Mouse (Mus musculus): ENCODE measurements at regions not wholly inside any gene's neighbourhood (a gene's known extent, or its start where the extent isn't known, plus 50 kb on each side); places are given as distances from the start of the nearest gene placed in this dataset.

DNA sequence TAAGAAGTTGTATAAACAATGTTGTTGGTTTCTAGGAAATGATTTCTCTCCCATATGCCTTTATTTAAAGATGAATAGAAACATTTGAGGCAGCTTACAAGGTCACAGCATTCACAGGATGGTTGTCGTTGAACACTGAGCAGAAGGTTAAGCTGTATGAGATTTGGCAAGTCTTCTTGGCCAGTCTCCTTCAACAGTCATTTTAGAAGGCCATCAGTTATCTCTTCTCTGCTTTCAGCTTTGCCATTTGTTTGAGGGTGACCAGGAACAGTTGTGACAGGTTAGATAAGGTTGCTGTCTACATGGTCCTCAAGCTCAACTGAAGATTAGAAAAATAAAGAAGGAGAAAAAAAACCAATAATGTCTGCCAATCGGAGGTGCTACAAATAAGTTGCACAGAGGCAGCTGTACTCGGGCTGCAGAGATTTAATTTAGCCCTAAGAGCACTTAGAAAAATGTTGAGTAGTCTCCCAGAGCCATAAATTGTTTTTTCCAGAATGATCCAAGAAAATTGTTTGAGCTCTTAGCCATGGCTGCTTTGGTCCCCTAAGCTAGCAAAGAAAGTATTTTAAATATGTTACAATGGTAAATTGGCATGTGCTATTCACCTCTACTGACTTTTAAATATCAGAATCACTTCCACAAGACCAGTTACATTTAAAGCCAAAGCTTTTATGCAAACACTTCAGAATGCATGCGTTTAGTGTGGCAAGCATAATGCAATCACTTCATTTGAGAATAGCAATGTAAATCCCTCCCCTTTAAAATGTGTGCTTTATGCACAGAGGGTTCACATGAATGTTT is 1025.6 kb downstream of the Diaph3 start:
- H3K27me3 ChIP-seq (ENCODE audit: control insufficient read depth, insufficient read depth, low read length): no peaks in the 10 kb centered on the region
- H3K4me1 ChIP-seq (ENCODE audit: control insufficient read depth, insufficient read depth, low read length): no peaks in the 10 kb centered on the region
- H3K36me3 ChIP-seq (ENCODE audit: control insufficient read depth, insufficient read depth, low read length): no peaks in the 10 kb centered on the region
- no peak overlapping the region for H3K4me3 ChIP-seq (replicated peaks; ENCODE audit: low read length)
- no peaks in the 10 kb centered on the region for H3K9me3 ChIP-seq (ENCODE audit: control insufficient read depth, low read length)
- WGBS: 51% methylated on average over 4 of the region's 4 CpGs
- TF ChIP-seq POLR2A (IDR thresholded peaks at IDR 0.05; ENCODE audit: borderline replicate concordance, extremely low read depth, insufficient read depth, insufficient read length): no peak
- DNase-seq (ENCODE audit: low spot score) (peak; percentile 5), ATAC-seq (ENCODE audit: low FRiP score, low read depth) (no peak)
- H3K9ac ChIP-seq (ENCODE audit: low read depth, low read length, severe bottlenecking): no peak overlapping the region
- no peak overlapping the region for H3K4me2 ChIP-seq (replicated peaks; ENCODE audit: low read depth, low read length, severe bottlenecking)
- H3K27ac ChIP-seq (replicated peaks; ENCODE audit: low read depth, low read length): no peak overlapping the region

DNA sequence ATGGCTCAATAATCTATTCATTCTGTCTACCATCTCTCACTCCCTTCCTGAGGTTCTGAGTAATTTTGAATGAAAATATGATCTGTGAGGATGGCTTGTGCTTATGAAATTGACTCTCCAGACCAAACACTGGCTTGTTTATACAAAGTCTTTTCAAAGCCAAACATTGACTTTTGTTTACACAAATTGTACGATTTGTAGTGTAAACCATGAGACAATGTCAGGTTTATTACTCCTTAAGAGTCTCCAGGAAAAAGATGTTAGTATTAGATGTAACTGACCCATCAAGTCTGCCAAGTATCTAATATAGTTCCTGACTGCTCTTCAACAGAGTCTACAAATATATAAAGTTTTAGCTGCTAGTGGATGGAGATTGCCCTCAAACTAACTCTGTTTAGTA is 1039.5 kb downstream of the Diaph3 start:
- DNase-seq (ENCODE audit: low spot score) (no peak), ATAC-seq (ENCODE audit: low FRiP score, low read depth) (no peak)
- WGBS: 74% methylated on average over 1 of the region's 1 CpGs
- no peak for TF ChIP-seq POLR2A (IDR thresholded peaks at IDR 0.05; ENCODE audit: borderline replicate concordance, extremely low read depth, insufficient read depth, insufficient read length)
- Histone ChIP-seq H3K27me3 (ENCODE audit: control insufficient read depth, insufficient read depth, low read length) (no peaks in the 10 kb centered on the region), H3K36me3 (ENCODE audit: control insufficient read depth, insufficient read depth, low read length) (no peaks in the 10 kb centered on the region), H3K4me2 (replicated peaks; ENCODE audit: low read depth, low read length, severe bottlenecking) (no peak overlapping the region), H3K9ac (ENCODE audit: low read depth, low read length, severe bottlenecking) (no peak overlapping the region), H3K4me1 (ENCODE audit: control insufficient read depth, insufficient read depth, low read length) (no peaks in the 10 kb centered on the region), H3K9me3 (ENCODE audit: control insufficient read depth, low read length) (no peaks in the 10 kb centered on the region), H3K27ac (replicated peaks; ENCODE audit: low read depth, low read length) (no peak overlapping the region), H3K4me3 (replicated peaks; ENCODE audit: low read length) (no peak overlapping the region)

DNA sequence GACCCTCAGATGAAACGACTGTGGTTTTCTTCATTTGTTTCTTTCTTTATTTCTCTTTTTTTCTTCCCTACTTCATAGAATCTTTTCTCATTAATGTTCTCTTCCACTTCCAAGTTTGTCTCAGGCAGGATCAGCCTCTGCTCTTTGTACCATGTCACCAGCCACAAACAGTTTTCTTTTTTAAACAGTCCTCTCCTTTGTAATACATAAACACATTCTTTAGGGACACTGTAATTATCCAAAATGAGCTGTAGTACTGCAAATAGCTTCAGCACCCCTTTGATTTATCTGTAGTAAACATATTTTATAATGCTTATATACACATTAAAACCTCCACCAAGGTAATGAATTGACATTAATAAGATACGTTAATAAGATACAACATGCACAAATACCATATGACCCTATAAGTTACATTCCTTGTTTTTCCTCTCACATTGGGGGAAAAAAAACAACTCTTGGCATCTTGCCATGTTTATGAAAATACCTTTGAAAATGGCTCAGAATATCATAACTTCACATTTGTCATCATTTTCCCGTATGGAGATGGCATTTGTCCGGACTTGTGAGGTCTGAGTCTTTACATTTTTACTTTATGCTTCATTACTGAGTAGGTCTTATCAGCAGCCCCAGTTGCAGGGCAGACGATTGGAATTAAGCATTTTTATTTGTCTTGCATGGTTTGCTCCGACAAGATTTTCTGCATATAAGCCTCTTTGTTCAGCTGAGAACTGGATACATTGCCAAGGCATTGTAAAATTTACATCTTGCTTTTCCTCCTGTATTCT is 1070.5 kb downstream of the Diaph3 start:
- Histone ChIP-seq H3K9ac (ENCODE audit: low read depth, low read length, severe bottlenecking) (no peak overlapping the region), H3K4me1 (ENCODE audit: control insufficient read depth, insufficient read depth, low read length) (no peaks in the 10 kb centered on the region), H3K9me3 (ENCODE audit: control insufficient read depth, low read length) (no peaks in the 10 kb centered on the region), H3K27me3 (ENCODE audit: control insufficient read depth, insufficient read depth, low read length) (no peaks in the 10 kb centered on the region), H3K4me3 (replicated peaks; ENCODE audit: low read length) (no peak overlapping the region), H3K4me2 (replicated peaks; ENCODE audit: low read depth, low read length, severe bottlenecking) (no peak overlapping the region), H3K36me3 (ENCODE audit: control insufficient read depth, insufficient read depth, low read length) (no peaks in the 10 kb centered on the region), H3K27ac (replicated peaks; ENCODE audit: low read depth, low read length) (no peak overlapping the region)
- WGBS: 51% methylated on average over 6 of the region's 6 CpGs
- no peak for TF ChIP-seq POLR2A (IDR thresholded peaks at IDR 0.05; ENCODE audit: borderline replicate concordance, extremely low read depth, insufficient read depth, insufficient read length)
- DNase-seq (ENCODE audit: low spot score) (no peak), ATAC-seq (ENCODE audit: low FRiP score, low read depth) (no peak)

DNA sequence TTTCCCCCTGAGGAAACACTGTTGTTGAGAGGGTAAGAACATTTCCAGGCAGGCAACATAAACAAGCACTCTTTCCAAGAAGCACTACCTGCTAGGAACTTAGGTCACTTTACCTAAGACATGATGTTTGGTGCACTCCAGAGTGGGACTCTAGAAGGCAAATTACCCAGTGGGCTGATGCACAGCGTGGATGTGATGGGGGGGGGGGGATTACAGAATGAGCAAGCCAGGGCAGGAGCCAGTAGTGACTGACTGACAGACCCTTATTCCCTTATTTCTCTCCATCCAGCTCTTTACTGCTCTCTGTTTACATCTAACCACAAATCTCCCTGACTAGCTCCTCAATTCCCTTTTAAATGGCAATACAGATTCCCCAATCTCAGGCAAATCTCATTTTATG is 1071.7 kb downstream of the Diaph3 start:
- Histone ChIP-seq H3K27ac (replicated peaks; ENCODE audit: low read depth, low read length) (no peak overlapping the region), H3K36me3 (ENCODE audit: control insufficient read depth, insufficient read depth, low read length) (no peaks in the 10 kb centered on the region), H3K4me1 (ENCODE audit: control insufficient read depth, insufficient read depth, low read length) (no peaks in the 10 kb centered on the region), H3K4me3 (replicated peaks; ENCODE audit: low read length) (no peak overlapping the region), H3K27me3 (ENCODE audit: control insufficient read depth, insufficient read depth, low read length) (no peaks in the 10 kb centered on the region), H3K4me2 (replicated peaks; ENCODE audit: low read depth, low read length, severe bottlenecking) (no peak overlapping the region), H3K9me3 (ENCODE audit: control insufficient read depth, low read length) (no peaks in the 10 kb centered on the region), H3K9ac (ENCODE audit: low read depth, low read length, severe bottlenecking) (no peak overlapping the region)
- 31% methylated on average over 1 of the region's 1 CpGs for WGBS
- TF ChIP-seq POLR2A (IDR thresholded peaks at IDR 0.05; ENCODE audit: borderline replicate concordance, extremely low read depth, insufficient read depth, insufficient read length): no peak
- ATAC-seq (ENCODE audit: low FRiP score, low read depth) (no peak), DNase-seq (ENCODE audit: low spot score) (no peak)

DNA sequence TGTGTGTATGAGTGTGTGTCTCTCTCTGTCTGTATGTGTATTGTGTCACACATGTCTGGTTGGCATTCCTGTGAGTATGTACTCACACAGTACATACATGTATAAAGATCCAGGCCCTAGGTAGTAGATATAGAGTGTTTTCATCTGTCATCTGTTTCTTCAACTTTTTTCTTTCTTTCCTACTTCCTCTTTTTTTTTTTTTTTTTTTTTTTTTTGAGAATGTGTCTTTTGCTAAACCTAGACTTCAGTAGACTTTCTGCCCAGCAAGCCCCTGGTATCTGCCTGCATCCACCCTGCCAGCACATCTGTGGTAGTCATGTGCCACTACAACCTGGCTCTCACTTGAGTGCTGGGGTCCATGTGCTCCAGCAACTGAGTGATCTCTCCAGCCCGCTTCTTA is 1073.3 kb downstream of the Diaph3 start:
- Histone ChIP-seq H3K27me3 (ENCODE audit: control insufficient read depth, insufficient read depth, low read length) (no peaks in the 10 kb centered on the region), H3K27ac (replicated peaks; ENCODE audit: low read depth, low read length) (no peak overlapping the region), H3K4me3 (replicated peaks; ENCODE audit: low read length) (no peak overlapping the region), H3K4me2 (replicated peaks; ENCODE audit: low read depth, low read length, severe bottlenecking) (no peak overlapping the region), H3K36me3 (ENCODE audit: control insufficient read depth, insufficient read depth, low read length) (no peaks in the 10 kb centered on the region), H3K4me1 (ENCODE audit: control insufficient read depth, insufficient read depth, low read length) (no peaks in the 10 kb centered on the region), H3K9ac (ENCODE audit: low read depth, low read length, severe bottlenecking) (no peak overlapping the region), H3K9me3 (ENCODE audit: control insufficient read depth, low read length) (no peaks in the 10 kb centered on the region)
- TF ChIP-seq POLR2A (IDR thresholded peaks at IDR 0.05; ENCODE audit: borderline replicate concordance, extremely low read depth, insufficient read depth, insufficient read length): no peak
- DNase-seq (ENCODE audit: low spot score): no peak
- 91% methylated on average over 1 of the region's 1 CpGs for whole genome bisulfite sequencing
- no peak for ATAC-seq (ENCODE audit: low FRiP score, low read depth)

Measured in limb, embryonic 14.5 days (tissue).